Mouse (Mus musculus) stomach, postnatal 0 days (tissue): ENCODE measurements at regions not wholly inside any gene's neighbourhood (a gene's known extent, or its start where the extent isn't known, plus 50 kb on each side); places are given as distances from the start of the nearest gene placed in this dataset.

ENCODE experiments used
- CTCF ChIP-seq: IDR thresholded peaks from 2 replicates; pipeline ENCODE4 v1.5.1; 2016; ENCODE audit warnings: antibody characterized with exemption, low read depth, mild to moderate bottlenecking, moderate library complexity
- EP300 ChIP-seq: optimal IDR thresholded peaks from 2 replicates; pipeline ENCODE3; 2016; ENCODE audit warnings: antibody characterized with exemption

DNA sequence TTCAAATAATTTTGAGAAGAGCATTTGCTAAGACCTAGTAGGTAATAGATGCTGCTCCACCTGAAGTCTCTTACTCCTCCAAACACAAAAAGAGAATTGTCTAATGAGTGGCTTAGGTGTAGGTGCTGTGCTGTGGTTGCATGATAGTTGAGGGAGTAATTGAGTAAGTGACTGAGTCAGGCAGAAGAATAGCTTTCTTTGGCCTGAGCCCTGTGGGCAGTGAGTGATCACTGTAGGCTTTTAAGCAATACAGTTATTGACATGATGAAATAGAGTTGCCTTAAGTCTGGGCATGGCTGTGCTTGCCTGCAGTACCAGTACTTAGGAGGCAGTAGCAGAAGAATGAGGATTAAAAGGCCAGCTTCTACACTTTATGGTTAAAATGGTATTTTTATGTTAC is 155.5 kb upstream of the Marcks start:
- TF ChIP-seq CTCF (no peak), EP300 (no peak)
